Mouse (Mus musculus) T-cell, adult 2 months (primary cell): ENCODE data around the gene Gm45844.
"Not testable (repeated sequence)": the region's sequence is repeated elsewhere in the genome, so short reads cannot be mapped to it uniquely, and the experiment has no call there.

Experiments
- DNase-seq: peaks from one replicate; pipeline ENCODE4 v3.0.0; 2022; ENCODE audit warnings: low spot score

Gene Gm45844

DNA sequence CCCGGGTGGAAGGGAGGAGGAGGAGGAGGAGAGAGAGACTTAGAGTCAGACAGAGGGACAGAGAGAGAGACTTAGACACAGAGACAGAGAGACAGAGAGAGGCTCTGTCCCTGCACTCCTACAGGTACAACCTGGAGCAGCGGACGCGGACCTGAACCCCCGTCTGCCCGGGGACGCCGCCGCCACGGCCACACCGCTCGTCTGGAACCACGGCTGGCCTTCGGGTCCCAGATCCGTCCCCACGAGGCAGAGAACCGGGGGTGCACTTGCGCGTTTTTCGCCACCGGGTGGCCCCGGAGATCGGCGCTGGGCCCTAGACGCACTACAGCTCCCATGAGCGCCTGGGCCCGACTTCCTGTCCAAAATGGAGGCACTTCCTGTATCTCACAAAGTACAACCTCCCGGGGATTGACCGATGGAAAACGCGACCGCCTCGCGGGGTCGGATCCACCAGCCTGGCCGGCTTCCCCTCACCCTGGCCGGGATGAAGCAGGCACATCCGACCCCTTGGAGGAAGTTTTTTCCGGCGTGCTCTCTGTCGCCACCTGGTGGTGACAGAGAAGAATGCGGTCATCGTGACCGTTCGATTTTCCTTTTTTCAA is at the start of gene Gm45844:
TSS of gene Gm45844 (minus strand) at position 324 of the 602 bp plus-strand sequence.
- DNase-seq: peak; percentile 90

GRCm38 (mm10) chr7:7295595-7295994 is 17.5 kb upstream of the Gm45844 start:
- peak; percentile 49 for DNase-seq

GRCm38 (mm10) chr7:7281383-7281782 is 3.3 kb upstream of the Gm45844 start:
- DNase-seq: no peak

GRCm38 (mm10) chr7:7277556-7277955 is 533 bp downstream of the Gm45844 start:
- DNase-seq: peak; percentile 19

- DNase-seq: not testable (repeated sequence)
These were observed 30.9 kb downstream of the Gm45844 start, which contains the start of gene Vmn2r29 for GRCm38 (mm10) chr7:7247228-7247627. Vmn2r29 (minus strand) TSS chr7:7247328.

DNA sequence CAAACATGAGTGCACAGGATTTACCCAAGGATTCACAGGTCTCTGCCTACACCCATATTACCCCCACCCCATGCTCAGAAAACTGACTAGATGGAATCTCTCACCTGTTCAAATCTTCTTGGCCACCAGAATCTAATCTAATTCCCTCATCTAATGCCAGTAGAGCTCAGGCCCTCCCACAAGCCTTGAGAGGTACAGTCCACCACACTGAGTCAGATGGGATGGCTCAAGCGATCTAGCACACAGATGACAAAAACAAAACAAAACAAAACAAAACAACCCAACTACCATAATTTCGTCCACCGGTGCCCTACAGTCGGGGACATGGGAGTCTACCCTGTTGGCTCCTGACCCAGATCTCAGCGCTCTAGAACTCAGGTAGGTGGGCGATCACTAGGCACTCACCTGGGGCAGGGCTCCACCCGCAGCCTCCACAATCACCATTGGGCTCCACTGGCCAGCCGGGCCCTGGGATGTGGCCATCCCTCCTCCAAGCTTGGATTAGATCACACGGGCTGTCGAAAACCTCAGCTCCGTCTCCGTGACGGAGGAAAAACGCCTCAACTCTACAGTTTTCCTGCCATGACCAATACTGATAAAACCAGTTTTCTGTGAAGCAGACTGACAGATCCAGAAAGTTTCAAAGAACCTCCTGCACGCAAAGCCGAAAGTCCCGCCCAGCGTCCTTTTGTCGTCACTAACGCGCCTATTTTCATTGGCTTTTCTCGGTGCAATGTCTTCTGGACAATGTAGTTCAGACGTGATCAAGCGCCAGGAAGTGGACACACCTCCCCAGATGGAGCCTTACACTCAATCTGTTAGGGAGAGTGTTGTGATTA is 68.6 kb downstream of the Gm45844 start, which contains the start of gene Zfp772:
TSS of gene Zfp772 (minus strand) at position 686 of the 839 bp plus-strand sequence.
- DNase-seq: peak; percentile 72

- DNase-seq: peak; percentile 67
These were observed 89.7 kb downstream of the Gm45844 start for GRCm38 (mm10) chr7:7188191-7188942.

DNA sequence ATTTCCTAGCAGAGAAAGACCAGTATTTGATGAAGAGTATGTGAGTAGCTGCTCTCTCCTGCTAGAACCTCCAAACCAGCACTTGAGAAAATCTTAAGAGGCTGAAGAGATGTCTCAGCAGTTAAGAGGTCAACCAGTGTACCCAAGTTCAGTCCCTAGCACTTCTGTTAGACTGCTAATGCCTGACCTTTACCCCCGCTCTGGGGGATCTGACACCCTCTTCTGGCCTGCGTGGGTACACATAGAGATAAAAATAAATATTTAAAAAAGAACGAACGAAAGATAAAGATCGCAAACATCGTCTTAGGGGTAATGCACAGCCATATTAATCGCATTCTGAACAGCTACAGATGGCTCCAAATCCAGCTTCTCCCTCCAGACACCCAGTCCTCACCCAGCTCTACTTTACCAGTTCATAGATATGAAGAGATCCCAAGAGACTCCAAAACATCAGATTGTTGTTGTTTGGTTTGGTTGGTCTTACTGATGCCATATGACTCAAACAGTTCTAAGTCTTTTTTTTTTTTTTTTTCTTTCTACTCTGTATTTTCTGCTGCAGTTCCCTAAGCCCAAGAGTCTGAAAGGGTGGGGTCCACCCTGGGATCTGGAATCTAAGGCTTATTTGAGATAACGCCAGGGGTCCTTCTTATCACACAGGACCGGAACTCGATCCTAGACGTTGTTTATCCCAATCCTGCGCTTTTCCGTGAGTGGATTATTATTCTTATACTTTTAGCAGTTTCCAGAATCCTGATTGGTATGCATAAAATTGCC is 90.5 kb downstream of the Gm45844 start:
- no peak for DNase-seq

DNA sequence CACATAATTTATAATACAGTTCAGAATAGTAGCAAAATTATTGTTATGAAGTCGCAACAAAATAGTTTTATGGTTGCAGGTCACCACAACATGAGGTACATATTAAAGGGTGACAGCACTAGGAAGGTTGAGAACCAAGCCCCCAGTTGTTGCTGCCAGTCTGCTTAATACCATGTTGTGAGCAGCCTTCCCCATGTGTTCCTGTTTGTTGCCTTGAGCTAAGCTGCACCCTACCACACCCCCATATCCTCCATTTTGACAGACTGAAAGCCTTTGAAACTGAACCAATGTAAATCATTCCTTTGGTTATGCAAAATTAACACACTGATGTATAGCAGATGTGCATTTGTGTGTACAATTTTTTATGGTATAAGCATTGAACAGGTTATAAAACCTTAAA is 92.2 kb downstream of the Gm45844 start:
- DNase-seq: no peak

DNA sequence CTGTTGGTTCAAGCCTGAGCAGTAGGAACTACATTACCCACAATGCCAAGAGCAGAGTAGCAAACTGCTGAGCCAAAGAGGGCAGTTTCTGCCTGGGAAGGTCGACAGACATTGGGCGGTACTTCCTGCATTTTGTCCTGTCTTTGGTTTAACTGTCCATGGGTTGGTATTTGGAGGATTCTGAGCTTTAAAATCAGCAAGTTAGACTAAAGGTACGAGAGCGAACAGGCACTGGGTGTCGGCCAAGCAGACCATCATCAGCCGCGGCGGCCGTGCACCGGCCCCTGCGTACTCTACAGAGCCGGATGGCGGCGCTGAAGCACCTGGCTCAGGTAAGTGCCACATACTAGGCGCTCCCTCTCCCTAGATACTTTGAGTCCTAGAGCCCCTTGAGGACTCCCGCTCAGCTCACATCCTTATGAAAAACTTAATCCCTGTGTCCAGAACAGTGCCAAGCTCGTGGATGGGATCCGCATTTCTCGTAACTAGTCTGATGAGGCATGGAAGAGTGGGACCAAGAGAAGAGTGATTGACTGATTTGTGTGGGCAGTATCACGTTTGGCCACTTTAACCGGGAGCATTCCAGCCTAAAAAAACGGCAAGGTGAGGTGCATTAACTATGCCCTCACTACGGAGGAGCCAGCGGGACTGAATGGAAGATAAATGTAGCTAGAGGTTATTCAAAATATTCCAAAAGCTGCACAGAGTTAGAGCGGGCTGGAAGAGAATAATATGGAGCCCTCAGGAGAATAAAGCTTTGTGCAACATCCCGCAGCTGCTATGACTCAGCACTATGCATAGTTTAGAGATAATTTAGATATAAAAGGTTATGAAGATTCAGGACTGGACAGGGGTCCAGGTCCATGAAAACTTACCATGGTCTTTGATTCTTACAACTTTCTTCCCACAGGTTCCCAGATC is 106.6 kb downstream of the Gm45844 start, which contains the start of gene Zfp418:
TSS of gene Zfp418 (plus strand) at position 104 of the 921 bp plus-strand sequence.
- DNase-seq: peak; percentile 31
